Mouse (Mus musculus): ENCODE results near the gene Atp9a. TPM values are rescaled to one million over a fixed set of nuclear protein-coding genes. Genes with fewer than 3 reads are reported as not detected.

The Atp9a gene
- polyA plus RNA-seq, 1 experiment from 2014 or later: 21.2 TPM

- H3K4me3 ChIP-seq (replicated peaks): no peak overlapping the region
- ATAC-seq (ENCODE audit: insufficient number of reproducible peaks, insufficient read depth, low FRiP score, low TSS enrichment, low read depth): no peak
- H3K9ac ChIP-seq (replicated peaks): no peak overlapping the region
- H3K36me3 ChIP-seq: no peaks in the 10 kb centered on the region
- H3K9me3 ChIP-seq: no peaks in the 10 kb centered on the region
- 83% methylated on average over 6 of the region's 6 CpGs for WGBS
- H3K27ac ChIP-seq: no peak overlapping the region
- H3K27me3 ChIP-seq: peaks cover 26% of the 10 kb centered on the region
- H3K4me1 ChIP-seq (replicated peaks): peaks cover 77% of the 10 kb centered on the region
- H3K4me2 ChIP-seq: no peak overlapping the region
These were observed 157.4 kb downstream of the Atp9a start for GRCm38 (mm10) chr2:168584857-168585256.

Small RNA genes within 50 kb of the gene (microRNA-seq; reads per million reads assigned to microRNA genes)
- gene Mir7004: not detected

Other genes starting within 250 kb of the Atp9a start
- 5.3 and 5.5 TPM in 2 replicates for gene Nfatc2, start 140.8 kb downstream of the Atp9a start, polyA plus RNA-seq (2016; fragmentation: Nextera tagmentation; extraction: Ambion mirVana)
- gene Sall4, start 25.5 kb upstream of the Atp9a start, polyA plus RNA-seq (2016; fragmentation: Nextera tagmentation; extraction: Ambion mirVana): 5.0 and 5.1 TPM in 2 replicates
- gene Zfp64, start 213.2 kb upstream of the Atp9a start, polyA plus RNA-seq (2016; fragmentation: Nextera tagmentation; extraction: Ambion mirVana): 52.6 and 54.0 TPM in 2 replicates

Data from limb, embryonic 12.5 days (tissue).